ENCODE assay signal across 17 mouse cellular contexts in genomic region chr2:77173366-77173765, GRCm38 (mm10). TPM values are rescaled to one million over a fixed set of nuclear protein-coding genes. Genes with fewer than 3 reads are reported as not detected.
A peak's percentile ranks its signal among the peaks of the same experiment; 100 is the strongest.
DNase-seq lines count a peak whose midpoint lies in the region; ATAC-seq and TF ChIP-seq lines count a peak whose summit lies in the region.
"Had no signal": no experiment of that assay in that cellular context is flagged by ENCODE, and none has a peak within 500 bp of the region (broad histone marks: within the 10 kb centered on the region; RNA-seq: fewer than 3 reads in every experiment).

No protein-coding gene starts in this region.

- TF ChIP-seq POLR2A in limb, embryonic 14.5 days (IDR thresholded peaks at IDR 0.05; ENCODE audit: borderline replicate concordance, extremely low read depth, insufficient read depth, insufficient read length): no peak

- H3K4me2 ChIP-seq in heart, embryonic 12.5 days: no peak overlapping the region
- no peak overlapping the region for H3K4me2 ChIP-seq in midbrain, embryonic 11.5 days
- no peak overlapping the region for H3K4me2 ChIP-seq in midbrain, embryonic 13.5 days (replicated peaks)
- H3K4me2 ChIP-seq in limb, embryonic 14.5 days (replicated peaks; ENCODE audit: low read depth, low read length, severe bottlenecking): no peak overlapping the region
- H3K4me2 ChIP-seq: embryonic facial prominence, embryonic 13.5 days; limb, embryonic 12.5 days; neural tube, embryonic 12.5 days had no signal

- no peaks in the 10 kb centered on the region for H3K27me3 ChIP-seq in heart, embryonic 12.5 days (replicated peaks)
- no peaks in the 10 kb centered on the region for H3K27me3 ChIP-seq in midbrain, embryonic 11.5 days (ENCODE audit: control insufficient read depth, insufficient read depth, low read length)
- H3K27me3 ChIP-seq in midbrain, embryonic 13.5 days: peaks cover 8% of the 10 kb centered on the region; the same call in 1 of the 2 replicates
- H3K27me3 ChIP-seq in limb, embryonic 14.5 days (ENCODE audit: control insufficient read depth, insufficient read depth, low read length): no peaks in the 10 kb centered on the region
- H3K27me3 ChIP-seq: neural tube, embryonic 12.5 days had no signal

- WGBS in heart, embryonic 12.5 days: 41% methylated on average over 6 of the region's 6 CpGs
- 77% methylated on average over 6 of the region's 6 CpGs for WGBS in midbrain, embryonic 11.5 days
- 52% methylated on average over 6 of the region's 6 CpGs for WGBS in midbrain, embryonic 13.5 days
- WGBS in limb, embryonic 14.5 days: 20% methylated on average over 6 of the region's 6 CpGs

- H3K9ac ChIP-seq in heart, embryonic 12.5 days: no peak overlapping the region
- no peak overlapping the region for H3K9ac ChIP-seq in midbrain, embryonic 11.5 days (ENCODE audit: low read length)
- no peak overlapping the region for H3K9ac ChIP-seq in midbrain, embryonic 13.5 days (replicated peaks)
- H3K9ac ChIP-seq in limb, embryonic 14.5 days (ENCODE audit: low read depth, low read length, severe bottlenecking): no peak overlapping the region
- H3K9ac ChIP-seq: embryonic facial prominence, embryonic 13.5 days; limb, embryonic 12.5 days; neural tube, embryonic 12.5 days had no signal

- no peaks in the 10 kb centered on the region for H3K9me3 ChIP-seq in heart, embryonic 12.5 days (replicated peaks)
- no peaks in the 10 kb centered on the region for H3K9me3 ChIP-seq in midbrain, embryonic 11.5 days (ENCODE audit: control insufficient read depth, low read length)
- no peaks in the 10 kb centered on the region for H3K9me3 ChIP-seq in midbrain, embryonic 13.5 days
- no peaks in the 10 kb centered on the region for H3K9me3 ChIP-seq in limb, embryonic 14.5 days (ENCODE audit: control insufficient read depth, low read length)
- H3K9me3 ChIP-seq: embryonic facial prominence, embryonic 13.5 days; limb, embryonic 12.5 days; neural tube, embryonic 12.5 days had no signal

- H3K36me3 ChIP-seq in heart, embryonic 12.5 days: 0 out of 2 replicates have a peak, but pooled peaks cover under 1% of the 10 kb centered on the region
- no peaks in the 10 kb centered on the region for H3K36me3 ChIP-seq in midbrain, embryonic 11.5 days (ENCODE audit: control insufficient read depth, insufficient read depth, low read length)
- H3K36me3 ChIP-seq in midbrain, embryonic 13.5 days: no peaks in the 10 kb centered on the region
- H3K36me3 ChIP-seq in limb, embryonic 14.5 days (ENCODE audit: control insufficient read depth, insufficient read depth, low read length): no peaks in the 10 kb centered on the region
- H3K36me3 ChIP-seq: embryonic facial prominence, embryonic 13.5 days; limb, embryonic 12.5 days; neural tube, embryonic 12.5 days had no signal

- H3K4me3 ChIP-seq in heart, embryonic 12.5 days: no peak overlapping the region
- H3K4me3 ChIP-seq in midbrain, embryonic 11.5 days (ENCODE audit: low read depth, low read length): no peak overlapping the region
- H3K4me3 ChIP-seq in midbrain, embryonic 13.5 days (replicated peaks): no peak overlapping the region
- no peak overlapping the region for H3K4me3 ChIP-seq in limb, embryonic 14.5 days (replicated peaks; ENCODE audit: low read length)
- H3K4me3 ChIP-seq: embryonic facial prominence, embryonic 13.5 days; limb, embryonic 12.5 days; neural tube, embryonic 12.5 days had no signal

- no peak for ATAC-seq in heart, embryonic 12.5 days (ENCODE audit: insufficient number of reproducible peaks, low FRiP score)
- no peak for ATAC-seq in midbrain, embryonic 11.5 days (ENCODE audit: low FRiP score)
- no peak for ATAC-seq in midbrain, embryonic 13.5 days
- ATAC-seq in limb, embryonic 14.5 days (ENCODE audit: low FRiP score, low read depth): no peak

- peak overlapping the region; percentile 99 for H3K27ac ChIP-seq in heart, embryonic 12.5 days (ENCODE audit: poor library complexity, severe bottlenecking)
- H3K27ac ChIP-seq in midbrain, embryonic 11.5 days (ENCODE audit: low read depth, low read length): no peak overlapping the region
- no peak overlapping the region for H3K27ac ChIP-seq in midbrain, embryonic 13.5 days
- H3K27ac ChIP-seq in limb, embryonic 14.5 days (replicated peaks; ENCODE audit: low read depth, low read length): no peak overlapping the region
- H3K27ac ChIP-seq: embryonic facial prominence, embryonic 13.5 days; limb, embryonic 12.5 days; neural tube, embryonic 12.5 days had no signal

- H3K4me1 ChIP-seq in heart, embryonic 12.5 days (replicated peaks): peaks cover 56% of the 10 kb centered on the region
- peaks cover 26% of the 10 kb centered on the region for H3K4me1 ChIP-seq in midbrain, embryonic 11.5 days (ENCODE audit: control insufficient read depth, insufficient read depth, low read length)
- H3K4me1 ChIP-seq in midbrain, embryonic 13.5 days (replicated peaks): peaks cover 36% of the 10 kb centered on the region
- peaks cover 16% of the 10 kb centered on the region for H3K4me1 ChIP-seq in limb, embryonic 14.5 days (ENCODE audit: control insufficient read depth, insufficient read depth, low read length)

- intact Hi-C loops in heart, postnatal 14 days (cut with DNase I): loop anchor here (5.0 kb wide), 1 partner anchor 46 kb away; no protein-coding TSS in a partner anchor

- peak; percentile 10 for DNase-seq in embryo, embryonic 10.5 days (ENCODE audit: low spot score)
- DNase-seq in embryo, embryonic 11 days: no peak
- no peak for DNase-seq in heart, postnatal 14 days
- peak; percentile 44 for DNase-seq in midbrain, embryonic 11.5 days (ENCODE audit: low spot score, missing footprints)
- peak; percentile 25 for DNase-seq in limb, embryonic 14.5 days (ENCODE audit: low spot score)
- DNase-seq in lung, postnatal 36 days: no peak
- DNase-seq: cerebellum, postnatal 25 days; gastrocnemius, postnatal 25 days; lung, adult 2 months; spleen, adult 18-20 months; thymus, adult 18-20 months had no signal

RNA-seq across cellular contexts. Expression of gene Ccdc141, which starts 2.9 kb away (rescaled TPM):
- 191 and 206 TPM in 2 replicates for polyA plus RNA-seq in heart, embryonic 12.5 days (2016; fragmentation: Nextera tagmentation; extraction: Ambion mirVana)
- 100 to 1,000 TPM; 213 to 231 TPM for total RNA-seq in heart, postnatal 14 days (2021)
- 2.5 and 4.4 TPM in 2 replicates for polyA plus RNA-seq in midbrain, embryonic 11.5 days (2014; fragmentation: Nextera tagmentation; extraction: Ambion mirVana)
- polyA plus RNA-seq in midbrain, embryonic 13.5 days (2015; fragmentation: Nextera tagmentation; extraction: Ambion mirVana): 5.4 and 6.4 TPM in 2 replicates
- polyA plus RNA-seq in limb, embryonic 14.5 days (2012; rRNA removed): 8.9 TPM in 2 replicates
- polyA plus RNA-seq in limb, embryonic 14.5 days (2014; fragmentation: Nextera tagmentation; extraction: Ambion mirVana): 14.5 and 15.3 TPM in 2 replicates
- total RNA-seq: monocyte, adult 5-6 weeks had no signal

Comparison
In these comparisons a context has a peak if more than half of its experiments do, and no peak if none do; other contexts are left out.
1. DNase-seq: peak in embryo, embryonic 10.5 days (single experiment), midbrain, embryonic 11.5 days (single experiment) and limb, embryonic 14.5 days (single experiment); none in embryo, embryonic 11 days (single experiment), heart, postnatal 14 days (0 of 2) and lung, postnatal 36 days (single experiment).
2. RNA of gene Ccdc141, which starts 2.9 kb away (polyA plus RNA-seq): 191 to 206 TPM in heart, embryonic 12.5 days; 8.9 to 15.3 TPM in limb, embryonic 14.5 days, 5.4 to 6.4 TPM in midbrain, embryonic 13.5 days and 2.5 to 4.4 TPM in midbrain, embryonic 11.5 days; every median in the first group is over 10 times any median in the second.